Mouse (Mus musculus) urinary bladder, postnatal 14 days (tissue): ENCODE data around the gene Sim2.

ENCODE experiments used
- DNase-seq: peaks from one replicate; pipeline ENCODE4 v3.0.0; 2021; ENCODE audit warnings: low spot score

The Sim2 gene

DNA sequence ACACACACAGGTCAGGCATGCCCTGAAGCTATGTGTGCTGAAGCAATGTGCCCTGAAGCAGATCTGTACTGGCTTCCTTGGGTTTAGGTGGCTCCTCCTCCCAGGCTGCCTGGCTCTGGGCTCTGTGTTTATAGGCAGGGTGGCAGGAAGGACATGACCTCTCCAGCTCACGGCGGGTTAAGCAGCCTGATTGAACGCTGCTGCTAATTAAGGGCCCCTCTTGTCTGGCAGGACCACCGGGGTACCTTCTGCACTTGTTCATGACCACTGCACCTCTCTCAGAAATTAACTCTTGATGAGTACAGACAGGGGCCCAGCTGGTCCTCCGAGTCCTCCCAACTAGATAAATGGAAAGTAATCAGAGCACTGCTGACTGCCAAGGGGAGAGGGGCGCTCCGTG, 79.5 kb downstream of the Sim2 start:
- no peak for DNase-seq

DNA sequence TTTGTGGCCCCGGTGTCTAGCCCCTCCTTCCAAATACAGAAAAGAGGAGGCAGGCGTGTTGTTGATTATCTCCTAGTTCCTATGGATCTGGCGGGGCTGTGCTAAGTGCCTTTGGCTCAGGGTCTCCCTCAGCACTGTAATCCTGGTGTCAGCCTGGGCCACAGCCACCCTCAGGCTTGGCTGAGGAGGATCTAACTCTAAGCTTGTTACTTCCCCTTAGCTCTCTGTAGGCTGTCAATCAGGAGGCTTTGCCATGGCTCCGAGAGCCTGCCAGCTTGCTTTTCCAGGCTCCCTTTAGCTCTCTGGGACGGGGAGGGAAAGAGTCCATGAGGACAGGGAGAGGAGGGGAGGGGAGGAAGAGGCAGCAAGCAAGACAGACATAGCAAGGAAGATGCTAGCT, 80.2 kb downstream of the Sim2 start:
- no peak for DNase-seq

DNA sequence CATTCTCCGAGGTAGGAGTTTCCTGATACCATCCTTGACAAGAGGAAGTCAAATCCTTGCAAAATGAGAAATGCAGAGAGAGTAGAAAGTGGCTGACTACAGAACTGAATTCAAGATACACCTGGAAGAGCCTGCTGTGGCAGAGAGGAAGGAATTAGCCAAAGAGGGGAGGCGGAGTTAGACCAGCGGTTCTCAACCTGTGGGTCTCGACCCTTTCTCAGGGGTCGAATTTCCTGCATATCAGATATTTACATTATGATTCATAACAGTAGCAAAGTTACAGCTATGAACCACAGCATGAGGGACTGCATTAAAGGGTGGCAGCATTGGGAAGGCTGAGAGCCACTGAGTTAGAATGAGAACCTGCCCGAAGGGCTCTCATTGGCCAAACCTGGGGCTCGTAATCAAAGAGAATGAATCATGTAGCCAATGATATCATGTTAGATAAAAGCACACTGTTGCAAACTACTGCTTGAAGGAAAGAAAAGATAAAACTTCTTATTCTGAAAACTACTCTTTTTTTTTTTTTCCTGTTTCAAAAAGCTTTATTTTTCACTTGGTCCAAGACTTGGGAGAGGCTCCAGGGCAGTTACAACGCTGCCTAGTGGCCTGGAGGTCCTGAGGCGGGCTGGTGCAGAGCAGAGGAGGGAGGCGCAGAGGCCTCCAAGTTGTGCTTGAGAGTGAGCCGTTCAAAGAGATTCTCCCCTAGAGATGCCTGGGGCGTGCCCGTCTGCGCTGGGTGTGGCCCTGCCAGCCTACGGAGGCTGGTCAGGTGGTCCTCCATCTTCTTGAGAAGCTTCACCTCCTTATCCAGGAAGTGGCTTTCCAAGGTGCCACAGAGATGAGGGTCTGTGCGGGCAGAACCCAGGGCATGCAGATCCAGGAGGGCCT, 84.2 kb downstream of the Sim2 start:
- no peak for DNase-seq

DNA sequence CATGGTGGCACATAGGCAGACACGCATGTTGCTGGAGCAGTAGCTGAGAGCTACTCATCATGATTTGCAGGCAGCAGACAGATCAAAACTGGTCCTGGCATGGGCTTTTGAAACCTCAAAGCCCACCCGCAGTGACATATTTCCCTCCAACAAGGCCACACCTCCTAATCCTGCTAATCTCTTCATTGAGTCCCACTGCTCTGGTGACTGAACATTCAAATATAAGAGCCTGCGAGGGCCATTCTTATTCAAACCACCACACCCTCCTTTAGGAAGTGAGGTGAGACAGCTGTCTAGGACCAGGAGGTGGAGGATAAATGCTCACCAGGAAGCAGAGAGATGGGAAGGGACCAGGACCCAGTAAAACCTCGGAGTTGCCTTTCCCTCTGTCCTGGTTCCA, 85.5 kb downstream of the Sim2 start:
- DNase-seq = no peak

DNA sequence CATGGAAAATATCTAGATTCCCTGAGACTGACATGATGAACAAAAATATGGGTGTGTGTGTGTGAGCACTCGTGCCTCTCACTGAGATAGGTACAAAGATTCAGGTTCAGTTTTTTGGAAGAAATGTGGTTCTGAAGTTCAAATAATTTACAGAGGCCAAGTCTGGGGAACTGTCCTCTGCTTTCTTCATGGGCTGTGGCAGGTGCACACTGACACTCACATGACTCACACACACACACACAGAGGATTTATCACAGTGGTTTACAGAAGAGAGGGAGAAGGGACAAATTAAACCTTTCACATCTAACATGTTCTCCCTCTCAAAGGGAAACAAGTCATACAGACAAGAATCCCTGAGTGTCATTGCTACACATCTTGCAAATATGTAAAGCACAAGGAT, 88.6 kb downstream of the Sim2 start:
- DNase-seq = no peak

DNA sequence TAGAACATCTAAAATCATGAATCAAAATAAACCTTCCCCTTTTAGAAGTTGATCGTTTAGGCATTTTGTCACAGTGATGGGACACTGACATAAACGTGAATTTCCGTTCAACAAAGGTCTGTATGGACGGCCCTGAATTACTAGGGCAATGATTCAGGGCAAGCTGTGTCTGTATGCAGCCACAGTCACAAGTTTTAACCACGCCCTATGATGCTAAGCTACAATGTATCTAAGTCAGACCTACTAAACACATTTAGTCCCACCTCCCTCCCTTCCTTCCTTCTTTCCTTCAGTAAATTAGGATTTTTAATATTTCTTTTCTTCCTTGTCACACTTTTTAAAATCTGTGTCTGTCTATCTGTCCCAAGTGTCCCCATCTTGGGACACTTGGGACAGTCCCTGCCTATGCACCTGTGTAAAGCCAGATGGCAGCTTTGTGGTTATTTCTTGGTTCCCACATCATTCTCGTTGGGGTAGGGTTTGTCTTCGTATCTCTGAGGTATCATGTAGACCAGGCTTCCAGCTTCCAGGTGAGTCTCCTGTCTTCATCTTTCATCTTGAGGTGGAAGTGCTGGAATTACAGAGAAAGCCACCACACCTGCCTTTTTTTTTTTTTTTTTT, 90.7 kb downstream of the Sim2 start:
- DNase-seq = no peak
